Mouse (Mus musculus): ENCODE data around the gene Prr5l. TPM values are rescaled to one million over a fixed set of nuclear protein-coding genes. Genes with fewer than 3 reads are reported as not detected.

The Prr5l gene
- polyA plus RNA-seq, 1 experiment: 3.9 TPM

DNA sequence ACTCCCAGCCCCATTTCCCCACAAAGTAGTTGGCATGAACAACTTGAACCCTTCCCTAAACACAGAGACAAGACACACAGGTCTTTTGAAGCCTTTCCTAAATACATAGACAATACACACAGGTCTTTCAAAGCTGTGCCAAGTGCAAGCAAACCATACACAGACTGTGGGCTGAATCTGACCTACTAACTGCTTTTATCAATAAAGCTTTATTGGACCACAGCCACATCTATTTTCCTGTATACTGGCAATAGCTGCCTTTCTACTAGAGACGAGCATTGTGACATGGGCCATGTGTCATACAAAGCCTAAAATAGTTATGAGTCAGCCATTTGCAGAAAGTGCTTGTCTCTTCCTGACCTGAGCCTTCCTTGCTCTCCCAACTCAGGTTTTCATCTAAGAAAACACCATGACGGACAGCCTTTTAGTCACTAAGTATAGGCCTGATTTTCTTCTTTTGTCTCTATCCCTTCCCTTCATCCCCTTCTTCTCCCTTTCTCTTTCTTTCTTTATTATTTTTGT lies 56.6 kb downstream of the Prr5l start:
- Histone ChIP-seq H3K4me3 (ENCODE audit: insufficient read depth, low read length) (no peak overlapping the region), H3K4me1 (ENCODE audit: control insufficient read depth, insufficient read depth, low read length) (peaks cover 31% of the 10 kb centered on the region), H3K27ac (ENCODE audit: insufficient read depth, low read depth, low read length) (no peak overlapping the region)
- TF ChIP-seq CTCF (IDR thresholded peaks at IDR 0.05; ENCODE audit: low read depth, low read length) (no peak), POLR2A (IDR thresholded peaks at IDR 0.05; ENCODE audit: borderline replicate concordance, low read depth, low read length) (no peak)

DNA sequence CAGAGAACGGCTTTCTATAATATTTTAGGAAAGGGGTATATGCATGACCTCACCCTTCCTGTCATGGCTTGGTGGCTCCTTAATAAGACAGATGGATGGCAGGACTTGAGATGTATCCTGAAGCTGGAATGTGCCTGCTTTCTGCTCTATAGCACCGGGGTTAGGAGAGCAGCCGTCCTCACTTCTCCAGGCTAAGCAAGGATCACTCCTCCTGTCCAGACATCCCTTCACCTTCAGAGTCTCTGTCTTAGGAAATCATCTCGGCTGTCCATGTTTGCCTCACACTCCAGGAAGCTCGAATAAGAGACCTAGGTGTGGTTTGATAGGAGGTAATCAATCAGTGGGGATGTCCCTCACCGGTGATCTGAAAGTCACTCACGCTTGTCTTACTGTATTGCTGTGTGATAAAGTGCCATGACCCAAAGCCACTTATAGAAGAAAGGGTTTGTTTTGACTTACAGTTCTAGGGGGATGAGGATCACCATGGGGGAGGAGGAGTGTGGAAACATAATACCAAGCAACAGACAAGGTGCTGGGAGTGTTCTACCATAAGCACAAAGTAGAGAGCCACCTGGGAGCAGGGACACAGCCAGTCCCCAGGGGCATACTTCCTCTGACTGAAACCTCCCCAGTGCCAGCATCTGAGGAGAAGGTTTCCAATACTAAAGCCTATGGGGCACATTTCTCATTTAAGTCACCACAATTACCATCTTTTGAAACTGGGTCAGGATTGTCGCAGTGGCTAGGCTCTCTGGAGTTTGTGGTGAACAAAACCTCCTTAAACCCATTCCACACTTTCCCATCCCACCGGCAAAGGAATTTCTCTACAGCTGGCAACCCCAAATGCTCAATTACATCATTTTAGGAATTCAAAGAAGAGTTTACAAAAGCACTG lies 57.4 kb downstream of the Prr5l start:
- Histone ChIP-seq H3K27ac (ENCODE audit: insufficient read depth, low read depth, low read length) (no peak overlapping the region), H3K4me3 (ENCODE audit: insufficient read depth, low read length) (no peak overlapping the region), H3K4me1 (ENCODE audit: control insufficient read depth, insufficient read depth, low read length) (peaks cover 25% of the 10 kb centered on the region)
- no peak for TF ChIP-seq POLR2A (IDR thresholded peaks at IDR 0.05; ENCODE audit: borderline replicate concordance, low read depth, low read length)
- no peak for TF ChIP-seq CTCF (IDR thresholded peaks at IDR 0.05; ENCODE audit: low read depth, low read length)

DNA sequence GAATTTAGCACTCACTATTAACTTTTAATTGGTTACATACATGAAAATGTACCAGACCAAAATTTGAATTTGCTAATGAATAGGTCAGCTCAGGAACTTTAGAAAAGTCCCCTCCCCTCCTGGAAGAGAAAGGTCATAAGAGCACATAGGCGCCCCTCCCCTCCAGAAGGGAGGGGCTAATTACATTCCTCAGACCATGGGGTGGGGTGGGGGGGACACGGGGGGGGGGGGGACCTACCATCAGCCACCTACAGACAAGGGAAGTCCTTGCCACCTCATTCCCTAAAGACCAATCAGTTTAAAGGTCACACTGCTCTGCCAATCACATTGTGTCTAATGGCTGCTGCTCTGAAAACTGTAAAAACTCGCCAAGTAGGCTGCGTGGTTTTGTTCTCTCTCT lies 59.0 kb downstream of the Prr5l start:
- Histone ChIP-seq H3K4me1 (ENCODE audit: control insufficient read depth, insufficient read depth, low read length) (peaks cover 22% of the 10 kb centered on the region), H3K4me3 (ENCODE audit: insufficient read depth, low read length) (no peak overlapping the region), H3K27ac (ENCODE audit: insufficient read depth, low read depth, low read length) (no peak overlapping the region)
- no peak for TF ChIP-seq POLR2A (IDR thresholded peaks at IDR 0.05; ENCODE audit: borderline replicate concordance, low read depth, low read length)
- no peak for TF ChIP-seq CTCF (IDR thresholded peaks at IDR 0.05; ENCODE audit: low read depth, low read length)

DNA sequence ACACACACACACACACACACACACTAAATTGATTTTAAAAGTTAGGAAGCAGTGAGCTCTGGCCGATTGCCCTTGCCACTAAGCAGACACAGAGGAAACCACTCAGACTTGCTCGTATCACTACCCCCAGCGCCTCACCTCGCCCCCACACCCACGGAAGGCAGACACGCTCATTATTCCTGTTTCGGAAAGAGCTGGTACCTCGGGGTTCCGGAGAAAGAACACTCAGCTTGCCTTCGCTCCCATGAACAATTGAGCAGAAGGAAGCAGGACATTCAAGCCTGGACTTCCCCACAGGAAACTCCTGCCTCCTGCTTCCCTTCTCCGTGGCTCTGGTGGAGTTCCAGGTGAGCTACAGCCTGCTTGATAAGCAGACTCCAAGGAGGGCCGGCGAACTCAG lies 60.0 kb downstream of the Prr5l start:
- no peak for TF ChIP-seq CTCF (IDR thresholded peaks at IDR 0.05; ENCODE audit: low read depth, low read length)
- TF ChIP-seq POLR2A (IDR thresholded peaks at IDR 0.05; ENCODE audit: borderline replicate concordance, low read depth, low read length): no peak
- H3K27ac ChIP-seq (ENCODE audit: insufficient read depth, low read depth, low read length): no peak overlapping the region
- peaks cover 21% of the 10 kb centered on the region for H3K4me1 ChIP-seq (ENCODE audit: control insufficient read depth, insufficient read depth, low read length)
- H3K4me3 ChIP-seq (ENCODE audit: insufficient read depth, low read length): no peak overlapping the region

DNA sequence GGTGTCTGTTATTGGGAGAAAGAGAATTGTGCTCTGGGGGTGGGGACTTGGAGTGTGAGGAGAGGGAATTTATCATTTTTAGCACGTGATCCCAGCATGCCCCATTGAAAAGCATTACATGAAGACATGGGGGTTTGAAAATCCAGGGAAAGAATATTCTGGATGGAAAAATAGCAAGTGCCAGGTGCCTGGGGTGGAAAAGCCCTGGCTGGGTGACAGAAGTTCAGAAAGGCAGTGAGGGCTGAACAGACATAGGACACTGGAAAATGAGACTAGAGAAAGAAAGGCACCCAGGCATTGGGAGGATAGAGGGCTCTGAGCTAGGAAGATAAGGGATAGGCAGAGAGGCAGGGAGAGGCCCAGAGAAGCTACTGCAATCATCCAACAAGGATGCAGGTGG lies 62.0 kb downstream of the Prr5l start:
- Histone ChIP-seq H3K27ac (ENCODE audit: insufficient read depth, low read depth, low read length) (no peak overlapping the region), H3K4me1 (ENCODE audit: control insufficient read depth, insufficient read depth, low read length) (peaks cover 2% of the 10 kb centered on the region; the same call in 1 of the 2 replicates), H3K4me3 (ENCODE audit: insufficient read depth, low read length) (no peak overlapping the region)
- TF ChIP-seq POLR2A (IDR thresholded peaks at IDR 0.05; ENCODE audit: borderline replicate concordance, low read depth, low read length) (no peak), CTCF (IDR thresholded peaks at IDR 0.05; ENCODE audit: low read depth, low read length) (no peak)

DNA sequence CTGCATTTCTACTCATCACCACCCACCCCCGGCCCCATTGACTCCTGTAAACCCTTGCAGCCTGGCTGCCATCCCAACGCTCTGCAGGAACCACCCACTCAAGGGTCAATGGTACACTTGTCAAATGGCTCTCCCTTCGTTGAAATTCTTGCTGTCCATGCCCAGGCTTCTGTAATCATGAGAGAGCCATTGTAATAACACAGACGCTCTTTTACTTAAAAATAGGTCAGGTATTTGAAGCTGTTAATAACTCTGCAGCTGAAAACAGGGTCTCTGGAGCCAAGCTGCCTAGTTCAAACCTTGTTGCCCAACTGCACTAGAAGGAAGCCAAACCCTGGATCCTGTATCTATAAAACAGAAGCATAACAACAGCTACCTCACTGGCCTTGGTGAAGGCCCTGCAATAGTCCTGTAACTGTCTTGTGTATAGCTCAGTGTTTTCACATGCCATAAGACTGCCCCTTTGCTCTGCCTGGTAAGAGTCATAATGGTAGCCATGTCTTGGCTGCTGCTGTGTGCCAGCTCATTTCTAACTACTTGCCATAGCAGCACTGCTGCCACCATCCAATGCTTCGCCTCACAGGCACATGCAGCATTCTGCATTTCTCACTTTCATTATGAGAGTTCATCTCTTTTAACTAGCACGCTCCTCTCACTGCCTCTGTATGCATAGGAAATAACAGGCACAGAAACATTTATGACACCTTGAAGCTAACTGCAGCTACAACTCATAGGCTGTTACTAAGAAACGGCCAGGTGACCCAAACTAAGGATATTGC lies 63.7 kb downstream of the Prr5l start:
- no peak for TF ChIP-seq CTCF (IDR thresholded peaks at IDR 0.05; ENCODE audit: low read depth, low read length)
- TF ChIP-seq POLR2A (IDR thresholded peaks at IDR 0.05; ENCODE audit: borderline replicate concordance, low read depth, low read length): no peak
- Histone ChIP-seq H3K27ac (ENCODE audit: insufficient read depth, low read depth, low read length) (no peak overlapping the region), H3K4me3 (ENCODE audit: insufficient read depth, low read length) (no peak overlapping the region), H3K4me1 (ENCODE audit: control insufficient read depth, insufficient read depth, low read length) (no peaks in the 10 kb centered on the region)

DNA sequence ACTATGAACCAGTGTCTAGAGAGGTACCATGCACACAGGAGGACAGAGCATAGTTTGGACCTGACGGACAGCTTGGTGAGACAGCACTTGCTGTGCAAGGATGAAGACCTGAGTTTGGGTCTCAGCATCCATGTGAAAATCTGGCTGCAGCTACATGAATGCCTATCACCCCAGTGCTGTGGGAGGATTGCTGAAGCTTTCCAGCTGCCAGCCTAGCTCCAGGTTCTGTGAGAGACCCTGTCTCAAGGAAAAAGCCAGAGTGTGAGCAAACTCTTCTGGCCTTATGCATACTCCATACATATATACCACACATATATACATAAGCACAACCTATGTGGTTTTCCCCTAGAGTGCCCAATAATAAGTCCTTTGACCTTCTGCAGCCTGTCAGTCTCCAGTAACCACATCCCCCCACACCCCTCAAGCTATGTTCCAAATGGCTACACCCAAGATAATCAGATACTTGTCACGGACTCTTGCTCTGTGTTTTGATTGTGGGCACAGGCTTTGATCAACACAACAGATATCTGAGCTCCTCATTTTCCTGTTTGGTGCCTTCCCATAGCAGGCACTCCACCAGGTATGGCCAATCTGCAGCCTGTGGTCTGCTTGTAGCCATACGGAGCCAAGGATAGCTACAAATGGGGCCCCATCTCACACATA lies 66.0 kb downstream of the Prr5l start:
- Histone ChIP-seq H3K4me3 (ENCODE audit: insufficient read depth, low read length) (no peak overlapping the region), H3K27ac (ENCODE audit: insufficient read depth, low read depth, low read length) (no peak overlapping the region), H3K4me1 (ENCODE audit: control insufficient read depth, insufficient read depth, low read length) (peaks cover 4% of the 10 kb centered on the region)
- TF ChIP-seq POLR2A (IDR thresholded peaks at IDR 0.05; ENCODE audit: borderline replicate concordance, low read depth, low read length) (no peak), CTCF (IDR thresholded peaks at IDR 0.05; ENCODE audit: low read depth, low read length) (no peak)

DNA sequence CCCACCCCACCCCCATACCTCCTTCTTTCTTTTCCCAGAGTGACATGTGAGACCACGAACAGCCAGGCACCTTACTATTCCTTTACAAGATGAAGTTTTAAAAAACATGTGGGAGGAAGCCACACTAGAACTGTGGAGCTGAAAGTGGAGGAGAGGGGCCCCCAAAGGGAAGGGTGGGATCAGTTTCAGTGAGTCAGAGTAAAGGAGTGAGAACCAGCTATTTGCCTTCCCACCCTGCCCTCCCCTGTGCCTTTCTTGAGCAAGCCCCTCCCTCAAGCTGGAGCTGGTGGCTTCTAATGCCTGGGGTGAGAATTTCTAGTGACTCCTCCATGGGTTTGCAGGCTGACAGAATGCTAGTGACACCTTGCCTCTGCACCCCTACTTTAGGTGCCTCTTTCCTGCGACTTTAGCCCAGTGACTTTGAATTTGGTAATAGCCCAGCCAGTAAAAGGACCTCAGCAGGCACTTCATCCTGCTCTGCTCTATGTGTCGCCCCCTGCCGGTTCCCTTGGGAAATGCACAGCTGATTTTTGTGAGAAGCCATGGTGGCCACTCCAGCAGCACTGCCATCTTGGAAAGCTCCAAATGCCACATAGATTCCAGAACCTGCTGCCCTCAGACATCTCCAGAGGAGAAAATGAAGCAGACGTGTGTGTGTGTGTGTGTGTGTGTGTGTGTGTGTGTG lies 67.4 kb downstream of the Prr5l start:
- no peak overlapping the region for H3K4me3 ChIP-seq (ENCODE audit: insufficient read depth, low read length)
- H3K27ac ChIP-seq (ENCODE audit: insufficient read depth, low read depth, low read length): no peak overlapping the region
- peak; percentile 76 for TF ChIP-seq CTCF (IDR thresholded peaks at IDR 0.05; ENCODE audit: low read depth, low read length)
- TF ChIP-seq POLR2A (IDR thresholded peaks at IDR 0.05; ENCODE audit: borderline replicate concordance, low read depth, low read length): no peak
- peaks cover 4% of the 10 kb centered on the region for H3K4me1 ChIP-seq (ENCODE audit: control insufficient read depth, insufficient read depth, low read length)

DNA sequence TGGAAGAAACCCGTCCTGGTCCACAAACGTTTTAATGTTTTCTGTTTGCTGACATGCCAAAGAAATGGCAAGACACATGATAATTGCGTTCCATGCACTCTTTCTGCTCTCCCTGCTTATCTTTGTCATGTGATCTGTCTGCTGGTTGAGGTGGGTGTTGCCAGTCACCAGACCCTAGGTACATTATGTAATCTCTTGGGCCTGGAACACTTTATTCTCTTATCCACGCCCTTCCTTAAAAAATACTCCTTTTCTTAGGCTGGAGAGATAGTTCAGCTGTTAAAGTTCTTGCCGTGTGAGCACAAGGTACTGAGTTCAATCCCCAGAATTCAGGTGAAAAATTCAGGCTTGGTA lies 68.6 kb downstream of the Prr5l start:
- H3K4me3 ChIP-seq (ENCODE audit: insufficient read depth, low read length): no peak overlapping the region
- H3K4me1 ChIP-seq (ENCODE audit: control insufficient read depth, insufficient read depth, low read length): peaks cover 4% of the 10 kb centered on the region
- no peak overlapping the region for H3K27ac ChIP-seq (ENCODE audit: insufficient read depth, low read depth, low read length)
- no peak for TF ChIP-seq CTCF (IDR thresholded peaks at IDR 0.05; ENCODE audit: low read depth, low read length)
- no peak for TF ChIP-seq POLR2A (IDR thresholded peaks at IDR 0.05; ENCODE audit: borderline replicate concordance, low read depth, low read length)

Data from bone marrow macrophage, adult 2 months (primary cell).